Mouse (Mus musculus) hindbrain, embryonic 15.5 days (tissue): ENCODE data around the gene Vps29. TPM values are rescaled to one million over a fixed set of nuclear protein-coding genes. Genes with fewer than 3 reads are reported as not detected.

Source experiments
- ATAC-seq: fragments of 200-750 bp; cut with Nextera tagmentation; 2 replicates; pipeline ENCODE4 v1.8.0; 2017; ENCODE audit warnings: low read depth, moderate number of reproducible peaks, moderate TSS enrichment; ENCODE audit not compliant: low FRiP score
- H3K27ac ChIP-seq: fragments of 300-500 bp; sonication (generic); replicated peaks from 2 replicates; pipeline ENCODE4 v1.5.1; 2015; ENCODE audit warnings: mild to moderate bottlenecking, inconsistent platforms
- H3K27me3 ChIP-seq: fragments of 300-500 bp; sonication (generic); 2 replicates; pipeline ENCODE4 v1.6.1; 2015; ENCODE audit warnings: control low read depth, inconsistent platforms
- H3K36me3 ChIP-seq: fragments of 300-500 bp; sonication (generic); 2 replicates; pipeline ENCODE4 v1.6.1; 2015; ENCODE audit warnings: control low read depth, inconsistent platforms
- H3K4me1 ChIP-seq: fragments of 300-500 bp; sonication (generic); replicated peaks from 2 replicates; pipeline ENCODE4 v1.6.1; 2015; ENCODE audit warnings: control low read depth, inconsistent platforms
- H3K4me2 ChIP-seq: fragments of 300-500 bp; sonication (generic); 2 replicates; pipeline ENCODE4 v1.6.1; 2015; ENCODE audit warnings: moderate library complexity, mild to moderate bottlenecking, inconsistent platforms
- H3K4me3 ChIP-seq: fragments of 300-500 bp; sonication (generic); 2 replicates; pipeline ENCODE4 v1.5.1; 2015; ENCODE audit warnings: mild to moderate bottlenecking, inconsistent platforms
- H3K9ac ChIP-seq: fragments of 300-500 bp; sonication (generic); 2 replicates; pipeline ENCODE4 v1.6.1; 2015; ENCODE audit warnings: inconsistent platforms
- H3K9me3 ChIP-seq: fragments of 300-500 bp; sonication (generic); 2 replicates; pipeline ENCODE4 v1.6.1; 2016; ENCODE audit warnings: control low read depth, inconsistent platforms
- WGBS: fragments of 180-500 bp; shearing (Covaris S2); methylation state at CpG from one replicate; pipeline ENCODE4 v1.1.7; 2015; 5-methylcytosine and 5-hydroxymethylcytosine counted together
- polyA plus RNA-seq: library from polyadenylated mRNA; unstranded; fragments of >200 nt; fragmentation: Nextera tagmentation; extraction: Ambion mirVana; gene quantifications from 2 replicates; pipeline ENCODE4 v1.2.1, GENCODE M21; 2015

Vps29 gene
- polyA plus RNA-seq, 1 experiment from 2014 or later, result 302 TPM

DNA sequence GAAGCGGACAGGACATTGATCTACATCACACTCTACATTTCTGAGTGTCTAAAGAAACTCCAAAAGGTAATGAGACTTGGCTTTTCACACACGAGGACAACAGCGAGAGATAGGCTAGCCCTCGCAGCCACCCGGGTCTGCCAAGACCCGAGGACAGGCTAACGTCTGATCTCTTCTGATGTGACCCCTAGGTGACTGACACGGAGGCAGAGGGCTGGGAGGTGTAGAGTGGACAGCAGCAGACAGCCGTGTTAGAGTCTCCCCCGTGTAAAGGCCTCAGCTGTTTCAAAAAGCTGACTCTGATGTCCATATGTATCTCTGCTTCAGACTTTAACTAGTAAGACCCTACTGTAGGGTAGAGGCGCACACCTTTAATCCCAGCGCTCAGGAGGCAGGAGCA, 49.2 kb downstream of the Vps29 start:
- Histone ChIP-seq H3K36me3 (peaks cover 72% of the 10 kb centered on the region), H3K27me3 (no peaks in the 10 kb centered on the region), H3K9ac (no peak overlapping the region), H3K9me3 (no peaks in the 10 kb centered on the region), H3K27ac (no peak overlapping the region), H3K4me2 (no peak overlapping the region), H3K4me1 (no peaks in the 10 kb centered on the region), H3K4me3 (no peak overlapping the region)
- no peak for ATAC-seq
- 96% methylated on average over 12 of the region's 12 CpGs for WGBS

DNA sequence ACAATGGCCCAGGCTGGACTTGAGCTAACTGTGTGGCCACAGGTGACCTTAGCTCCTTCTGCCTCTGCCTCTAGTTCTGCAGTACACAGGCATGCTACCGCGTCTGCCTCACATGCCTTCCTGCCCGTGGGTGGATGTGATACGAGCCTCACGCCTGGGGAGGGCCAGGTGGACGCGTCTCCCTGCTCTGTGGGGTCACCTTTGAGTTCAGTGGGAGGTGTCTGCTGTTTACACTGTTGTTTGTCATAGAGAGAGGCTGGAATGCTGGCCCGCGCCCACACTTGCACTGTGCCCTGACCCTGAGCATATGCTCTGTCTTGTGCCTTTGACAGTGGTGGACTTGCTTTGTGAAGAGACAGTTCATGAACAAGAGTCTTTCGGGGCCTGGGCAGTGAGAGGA, 51.4 kb downstream of the Vps29 start:
- 94% methylated on average over 10 of the region's 10 CpGs for WGBS
- peaks cover 62% of the 10 kb centered on the region for H3K36me3 ChIP-seq

DNA sequence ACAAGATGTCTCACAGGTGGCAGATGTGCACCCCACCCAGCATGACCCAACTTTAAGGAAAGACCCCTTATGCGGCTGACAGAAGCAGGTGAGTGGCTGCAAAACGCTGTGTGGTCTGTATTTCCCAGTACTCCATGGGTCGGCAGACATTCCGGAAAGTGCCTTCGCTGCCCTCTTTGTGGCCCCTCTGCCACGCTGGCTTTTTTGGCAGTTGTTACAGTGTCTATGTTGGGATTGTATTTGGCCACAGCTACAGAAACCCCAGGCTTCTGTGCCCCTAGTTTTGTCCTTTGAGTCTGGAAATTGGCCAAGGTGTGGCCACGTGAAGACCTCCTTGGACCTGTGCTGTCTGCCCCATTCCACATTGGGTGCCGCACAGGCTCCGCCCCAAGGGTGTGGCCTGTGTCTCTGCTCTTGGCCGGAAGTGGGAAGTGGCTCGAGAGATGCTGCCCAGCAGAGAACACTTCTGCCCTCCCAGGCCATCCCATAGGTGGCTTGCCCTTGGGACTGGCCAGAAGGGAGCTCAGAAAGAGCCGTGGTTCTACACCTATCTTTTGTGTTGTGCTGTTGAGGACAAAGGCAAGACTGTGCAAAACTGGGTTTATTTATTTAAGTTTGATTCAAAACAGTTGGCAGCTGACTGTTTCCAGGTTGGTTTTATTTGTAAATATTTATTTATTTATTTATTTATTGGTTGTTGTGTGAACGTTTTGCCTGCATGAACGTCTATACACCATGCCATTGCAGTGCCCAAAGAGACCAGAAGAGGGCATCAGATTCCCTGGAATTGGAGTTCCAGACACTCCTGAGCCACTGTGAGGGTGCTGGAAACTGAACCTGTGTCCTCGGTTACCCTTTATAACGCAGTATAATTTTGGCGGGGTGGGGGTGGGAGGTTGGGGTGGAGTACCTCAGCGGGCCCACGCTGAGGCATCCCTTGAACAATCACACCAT, 55.8 kb downstream of the Vps29 start:
- Histone ChIP-seq H3K27me3 (no peaks in the 10 kb centered on the region), H3K4me3 (no peak overlapping the region), H3K36me3 (peaks cover 33% of the 10 kb centered on the region), H3K9ac (no peak overlapping the region), H3K4me2 (no peak overlapping the region), H3K9me3 (no peaks in the 10 kb centered on the region), H3K4me1 (no peaks in the 10 kb centered on the region), H3K27ac (no peak overlapping the region)
- ATAC-seq, result no peak
- WGBS, result 85% methylated on average over 19 of the region's 19 CpGs

More for the DNA sequence above, 51.4 kb downstream of the Vps29 start:
- no peak for ATAC-seq
- Histone ChIP-seq H3K27ac (no peak overlapping the region), H3K4me1 (no peaks in the 10 kb centered on the region), H3K27me3 (no peaks in the 10 kb centered on the region), H3K9ac (no peak overlapping the region), H3K9me3 (no peaks in the 10 kb centered on the region), H3K4me3 (no peak overlapping the region), H3K4me2 (no peak overlapping the region)

DNA sequence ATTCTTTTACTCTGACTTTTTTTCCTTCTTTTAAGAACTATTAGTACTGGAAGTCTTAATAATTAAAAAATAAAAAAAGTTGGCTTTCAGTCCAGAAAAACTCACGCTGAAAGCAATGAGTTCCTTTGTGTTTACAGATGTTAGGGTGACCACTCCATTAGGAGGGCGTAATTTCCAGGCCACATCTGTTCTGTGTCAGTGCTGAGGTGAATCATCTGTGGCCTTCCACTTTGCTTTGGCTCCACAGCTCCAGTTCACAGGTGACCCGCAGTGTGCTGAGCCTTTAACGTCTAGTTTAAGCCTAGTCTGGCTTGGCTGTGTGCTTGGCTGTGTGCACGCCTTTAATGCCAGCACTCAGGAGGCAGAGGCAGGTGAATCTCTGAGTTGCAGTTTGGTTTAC, 57.7 kb downstream of the Vps29 start:
- no peaks in the 10 kb centered on the region for H3K4me1 ChIP-seq
- H3K9me3 ChIP-seq, result no peaks in the 10 kb centered on the region
- 85% methylated on average over 5 of the region's 5 CpGs for WGBS
- peaks cover 16% of the 10 kb centered on the region for H3K36me3 ChIP-seq
- no peak overlapping the region for H3K4me3 ChIP-seq
- no peak overlapping the region for H3K27ac ChIP-seq
- ATAC-seq, result no peak
- no peaks in the 10 kb centered on the region for H3K27me3 ChIP-seq
- no peak overlapping the region for H3K4me2 ChIP-seq
- no peak overlapping the region for H3K9ac ChIP-seq

DNA sequence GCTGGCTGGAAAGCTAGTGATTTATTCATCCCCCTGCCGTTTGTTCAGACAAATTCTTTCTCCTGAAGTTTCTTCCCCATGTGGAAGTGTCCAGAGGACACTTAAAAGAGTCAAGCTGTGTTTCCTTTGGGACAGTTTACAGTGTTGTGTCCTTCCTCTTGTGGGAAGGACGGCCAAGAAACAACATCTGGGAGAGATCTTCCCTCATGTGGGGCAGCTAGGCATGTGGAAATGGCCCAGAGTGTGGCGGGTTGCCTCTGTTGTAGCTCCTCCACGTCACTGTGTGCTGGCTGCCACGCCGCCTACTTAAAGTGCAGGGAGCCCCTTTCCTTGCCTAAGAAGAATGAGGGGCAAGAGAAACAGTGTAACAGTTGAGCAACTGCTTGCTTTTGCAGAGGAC, 58.7 kb downstream of the Vps29 start:
- no peak for ATAC-seq
- H3K27me3 ChIP-seq, result no peaks in the 10 kb centered on the region
- no peak overlapping the region for H3K27ac ChIP-seq
- H3K4me3 ChIP-seq, result no peak overlapping the region
- WGBS, result 70% methylated on average over 6 of the region's 6 CpGs
- H3K4me1 ChIP-seq, result no peaks in the 10 kb centered on the region
- no peak overlapping the region for H3K9ac ChIP-seq
- H3K36me3 ChIP-seq, result peaks cover 6% of the 10 kb centered on the region; the same call in 1 of the 2 replicates
- H3K9me3 ChIP-seq, result no peaks in the 10 kb centered on the region
- no peak overlapping the region for H3K4me2 ChIP-seq

DNA sequence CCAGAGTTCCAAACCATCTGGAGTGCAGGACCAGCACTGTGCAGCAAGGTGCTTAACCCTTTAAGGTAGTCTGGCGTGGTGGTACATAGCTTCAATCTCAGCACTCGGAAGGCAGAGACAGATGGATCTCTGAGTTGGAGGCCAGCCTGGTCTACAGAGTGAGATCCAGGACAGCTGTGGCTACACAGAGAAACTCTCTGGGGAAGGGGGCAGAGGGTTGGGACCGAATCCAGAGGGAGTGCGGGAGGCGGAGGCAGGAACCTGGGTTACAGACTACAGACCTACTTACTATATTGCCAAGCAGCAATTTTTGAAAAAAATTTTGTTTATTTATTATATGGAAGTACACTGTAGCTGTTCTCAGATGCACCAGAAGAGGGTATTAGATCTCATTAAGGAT, 60.2 kb downstream of the Vps29 start:
- peaks cover 6% of the 10 kb centered on the region; the same call in 1 of the 2 replicates for H3K36me3 ChIP-seq
- H3K9ac ChIP-seq, result no peak overlapping the region
- H3K4me2 ChIP-seq, result no peak overlapping the region
- no peak overlapping the region for H3K4me3 ChIP-seq
- H3K9me3 ChIP-seq, result no peaks in the 10 kb centered on the region
- no peaks in the 10 kb centered on the region for H3K4me1 ChIP-seq
- no peak for ATAC-seq
- H3K27ac ChIP-seq, result no peak overlapping the region
- 96% methylated on average over 5 of the region's 5 CpGs for whole genome bisulfite sequencing
- no peaks in the 10 kb centered on the region for H3K27me3 ChIP-seq

Other genes starting within 250 kb of the Vps29 start
- not detected in 2 replicates for gene Ccdc63, start 213.5 kb upstream of the Vps29 start, polyA plus RNA-seq
- gene Ppp1cc, start 196.1 kb upstream of the Vps29 start, polyA plus RNA-seq, result 210 and 213 TPM in 2 replicates
- 1.4 and 1.6 TPM in 2 replicates for gene Hvcn1, start 147.6 kb upstream of the Vps29 start, polyA plus RNA-seq
- 5.1 and 5.3 TPM in 2 replicates for gene Tctn1, start 89.9 kb upstream of the Vps29 start, polyA plus RNA-seq
- gene Pptc7, start 70.0 kb upstream of the Vps29 start, polyA plus RNA-seq, result 8.1 and 8.2 TPM in 2 replicates
- 19.4 and 20.2 TPM in 2 replicates for gene Rad9b, start 136 bp upstream of the Vps29 start, polyA plus RNA-seq
- 39.5 and 45.7 TPM in 2 replicates for gene Gpn3, start 17.5 kb downstream of the Vps29 start, polyA plus RNA-seq
- gene Fam216a, start 18.0 kb downstream of the Vps29 start, polyA plus RNA-seq, result 146 and 153 TPM in 2 replicates
- gene Arpc3, start 37.5 kb downstream of the Vps29 start, polyA plus RNA-seq, result 139 and 142 TPM in 2 replicates
- gene Anapc7, start 67.3 kb downstream of the Vps29 start, polyA plus RNA-seq, result 46.0 and 47.7 TPM in 2 replicates
- 54.1 and 55.1 TPM in 2 replicates for gene Atp2a2, start 147.9 kb downstream of the Vps29 start, polyA plus RNA-seq